In the genomic region with DNA sequence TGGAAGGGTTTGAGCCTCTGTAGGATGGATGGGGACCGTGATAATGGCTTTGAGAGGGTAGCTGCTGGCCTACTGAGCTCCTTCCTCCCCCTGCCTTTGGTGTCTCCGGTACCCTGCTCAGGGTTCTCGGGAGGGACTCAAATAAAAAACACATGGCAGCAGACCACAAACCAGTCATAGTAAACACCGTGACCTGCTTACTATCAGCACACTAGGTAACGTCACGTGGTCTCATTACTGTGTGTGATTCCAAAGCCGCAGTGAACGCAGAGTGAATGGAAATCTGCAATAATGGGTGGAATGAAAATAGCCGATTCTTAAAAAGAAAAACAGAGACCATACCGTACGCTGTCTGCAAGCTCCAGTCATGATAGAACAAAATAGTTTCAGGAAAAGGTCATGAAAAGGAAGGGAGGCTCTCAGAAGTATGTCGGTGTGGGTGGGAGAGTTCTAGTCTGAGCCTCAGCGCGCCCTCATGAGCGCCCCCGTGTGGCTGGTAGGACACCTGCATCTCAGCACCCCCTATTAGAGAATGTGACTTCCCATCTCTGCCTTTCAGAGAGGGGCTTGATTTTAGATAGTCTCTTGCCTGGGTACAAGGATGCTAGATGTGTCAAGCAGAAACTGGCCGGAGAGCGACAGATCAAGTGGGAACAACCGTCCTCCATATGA, we compare ENCODE assay signal across 8 mouse cellular contexts.
DNase-seq lines count a peak whose midpoint lies in the region; ATAC-seq and TF ChIP-seq lines count a peak whose summit lies in the region.

No protein-coding gene starts in this region.

- H3K27ac ChIP-seq in testis, adult 2 months (ENCODE audit: control insufficient read depth, insufficient read depth, low read depth, low read length): no peak overlapping the region
- H3K27ac ChIP-seq in forebrain, embryonic 16.5 days (ENCODE audit: low read length): no peak overlapping the region
- no peak overlapping the region for H3K27ac ChIP-seq in liver, adult 2 months (replicated peaks; ENCODE audit: insufficient read depth, low read depth, low read length)

- H3K27me3 ChIP-seq in testis, adult 2 months (ENCODE audit: control insufficient read depth, insufficient read depth, low read length): no peaks in the 10 kb centered on the region
- no peaks in the 10 kb centered on the region for H3K27me3 ChIP-seq in forebrain, embryonic 16.5 days (replicated peaks; ENCODE audit: control insufficient read depth, insufficient read depth, low read length)
- H3K27me3 ChIP-seq in liver, adult 2 months (ENCODE audit: control insufficient read depth, insufficient read depth, low read length): no peaks in the 10 kb centered on the region
- peaks cover 3% of the 10 kb centered on the region for H3K27me3 ChIP-seq in myocyte (ENCODE audit: control insufficient read depth, insufficient read depth, insufficient read length)

- H3K4me2 ChIP-seq in forebrain, embryonic 16.5 days (ENCODE audit: low read length): no peak overlapping the region
- H3K4me2 ChIP-seq in myocyte (ENCODE audit: low read depth): no peak overlapping the region

- no peaks in the 10 kb centered on the region for H3K36me3 ChIP-seq in testis, adult 2 months (ENCODE audit: control insufficient read depth, insufficient read depth, low read length)
- peaks cover 15% of the 10 kb centered on the region; the same call in 1 of the 2 replicates for H3K36me3 ChIP-seq in forebrain, embryonic 16.5 days (ENCODE audit: control insufficient read depth, insufficient read depth)
- no peaks in the 10 kb centered on the region for H3K36me3 ChIP-seq in liver, adult 2 months (ENCODE audit: control insufficient read depth, insufficient read depth, low read length)
- peaks cover 14% of the 10 kb centered on the region for H3K36me3 ChIP-seq in myocyte (ENCODE audit: control insufficient read depth, insufficient read depth)

- no peaks in the 10 kb centered on the region for H3K79me2 ChIP-seq in liver, adult 2 months (ENCODE audit: control insufficient read depth, insufficient read depth, low read length)
- no peaks in the 10 kb centered on the region for H3K79me2 ChIP-seq in myocyte (ENCODE audit: control insufficient read depth, insufficient read depth)

- no peaks in the 10 kb centered on the region for H3K4me1 ChIP-seq in testis, adult 2 months (ENCODE audit: control insufficient read depth, insufficient read depth, low read length)
- no peaks in the 10 kb centered on the region for H3K4me1 ChIP-seq in forebrain, embryonic 16.5 days (replicated peaks; ENCODE audit: control insufficient read depth, insufficient read depth, low read length)
- peaks cover 12% of the 10 kb centered on the region for H3K4me1 ChIP-seq in liver, adult 2 months (ENCODE audit: control insufficient read depth, insufficient read depth, low read length)

- no peaks in the 10 kb centered on the region for H3K9me3 ChIP-seq in forebrain, embryonic 16.5 days (ENCODE audit: control insufficient read depth, low read length)

- DNase-seq in testis, postnatal 14 days (ENCODE audit: low spot score): no peak
- DNase-seq in c-Kit-positive CD71-positive TER-119-negative erythroid progenitor cells, embryonic 14.5 days (ENCODE audit: low read depth): peak; percentile 37
- DNase-seq in induced T-regulatory cell, adult 2 months (ENCODE audit: low read depth): peak; percentile 84
- peak; percentile 25 for DNase-seq in liver, adult 2 months (ENCODE audit: extremely low read depth, low read depth, low spot score)
- DNase-seq in thymus, postnatal 0 days (ENCODE audit: low spot score): peak; percentile 81

- no peak for TF ChIP-seq POLR2A in testis, adult 2 months (IDR thresholded peaks at IDR 0.05; ENCODE audit: control insufficient read depth, low read depth, low read length)
- no peak for TF ChIP-seq POLR2A in liver, adult 2 months (IDR thresholded peaks at IDR 0.05; ENCODE audit: extremely low read depth, insufficient read depth, low read length)
- no peak for TF ChIP-seq POLR2A in myocyte (IDR thresholded peaks at IDR 0.05; ENCODE audit: insufficient read length, low read depth)

- 48% methylated on average over 19 of the region's 19 CpGs for WGBS in forebrain, embryonic 16.5 days
- WGBS in liver, adult 2 months: 44% methylated on average over 19 of the region's 19 CpGs

- H3ac ChIP-seq in myocyte (ENCODE audit: control insufficient read depth, insufficient read length): no peak overlapping the region

- H3K9ac ChIP-seq in forebrain, embryonic 16.5 days (replicated peaks; ENCODE audit: low read depth, low read length): no peak overlapping the region
- H3K9ac ChIP-seq in liver, adult 2 months (ENCODE audit: low read depth, low read length): no peak overlapping the region

- peak; percentile 87; the same call in 1 of the 2 replicates for TF ChIP-seq CTCF in testis, adult 2 months (IDR thresholded peaks at IDR 0.05; ENCODE audit: control insufficient read depth, insufficient read depth, insufficient replicate concordance, low read depth, low read length)
- TF ChIP-seq CTCF in liver, adult 2 months (IDR thresholded peaks at IDR 0.05; ENCODE audit: low read depth, low read length): peak; percentile 95

- peak; percentile 67 for ATAC-seq in forebrain, embryonic 16.5 days

- H3K4me3 ChIP-seq in testis, adult 2 months (ENCODE audit: control insufficient read depth, low read depth, low read length): no peak overlapping the region
- H3K4me3 ChIP-seq in forebrain, embryonic 16.5 days (replicated peaks; ENCODE audit: low read length): no peak overlapping the region
- no peak overlapping the region for H3K4me3 ChIP-seq in liver, adult 2 months (ENCODE audit: insufficient read depth, low read depth, low read length)
- no peak overlapping the region for H3K4me3 ChIP-seq in myocyte

TF ChIP-seq in myocyte, 11 proteins besides CTCF, POLR2A, EP300 and RAD21:
- TF ChIP-seq E2F4 (IDR thresholded peaks at IDR 0.05; ENCODE audit: insufficient read depth): no peak
- peak; percentile 40 for TF ChIP-seq POLR2AphosphoS2 (IDR thresholded peaks at IDR 0.05; ENCODE audit: insufficient read length, low read depth)
